ENCODE assay signal across 8 mouse cellular contexts in the genomic region with DNA sequence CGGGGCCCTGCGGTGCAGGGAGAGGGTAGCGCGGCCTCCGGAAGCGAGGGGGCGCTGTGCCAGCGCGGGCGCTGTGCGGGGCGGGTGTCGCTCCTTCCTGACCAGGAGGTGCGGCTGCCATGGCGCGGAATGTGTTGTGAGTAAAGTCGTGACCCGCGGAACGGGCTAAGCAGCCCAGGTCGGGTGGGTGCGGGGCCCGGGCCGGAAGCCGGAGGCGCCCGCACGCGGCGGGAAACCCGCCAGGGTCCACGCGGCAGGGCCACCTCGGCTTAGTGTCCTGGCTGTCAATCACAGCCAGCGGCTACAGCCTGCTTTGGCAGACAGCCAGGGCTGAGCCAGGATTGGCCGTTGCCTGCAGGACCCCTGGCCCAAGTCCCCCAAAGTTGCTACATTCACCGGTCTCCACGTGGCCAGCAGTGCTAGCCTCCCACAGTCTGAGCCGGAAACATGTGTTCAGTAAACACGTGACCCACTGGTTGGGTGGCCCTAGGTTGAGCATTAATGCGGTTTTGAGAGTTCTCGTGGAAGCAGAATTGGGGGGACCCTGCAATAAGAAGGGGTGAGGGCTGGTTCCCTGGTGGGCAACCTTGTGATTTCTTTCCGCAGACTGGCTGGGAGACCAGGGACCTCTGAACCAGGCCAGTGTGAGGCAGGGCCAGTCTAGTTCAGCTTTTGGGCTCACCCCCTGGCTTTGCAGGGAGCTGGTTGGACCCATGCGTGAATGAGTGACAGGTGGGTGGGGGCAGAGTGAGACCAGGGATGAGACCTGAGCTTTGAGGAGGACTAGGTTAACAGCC. TPM values are rescaled to one million over a fixed set of nuclear protein-coding genes. Genes with fewer than 3 reads are reported as not detected.
DNase-seq lines count a peak whose midpoint lies in the region; ATAC-seq lines count a peak whose summit lies in the region.

No protein-coding gene starts in this region.

- peak overlapping the region; percentile 97 for H3K27ac ChIP-seq in forebrain, embryonic 10.5 days
- peak overlapping the region; percentile 93 for H3K27ac ChIP-seq in heart, embryonic 15.5 days
- H3K27ac ChIP-seq in liver, embryonic 13.5 days, result peak overlapping the region; percentile 88
- peak overlapping the region; percentile 98 for H3K27ac ChIP-seq in stomach, embryonic 14.5 days (ENCODE audit: low read length)

- H3K4me2 ChIP-seq in heart, embryonic 15.5 days, result peak overlapping the region; percentile 71
- H3K4me2 ChIP-seq in liver, embryonic 13.5 days, result peak overlapping the region; percentile 86
- H3K4me2 ChIP-seq in stomach, embryonic 14.5 days (replicated peaks; ENCODE audit: low read depth, low read length), result peak overlapping the region; percentile 89

- peak; percentile 79 for ATAC-seq in heart, embryonic 15.5 days (replicated peaks; ENCODE audit: insufficient number of reproducible peaks, insufficient read depth, low FRiP score, low read depth)
- ATAC-seq in liver, embryonic 13.5 days (ENCODE audit: low read depth), result peak; percentile 76
- ATAC-seq in stomach, embryonic 14.5 days (ENCODE audit: insufficient number of reproducible peaks, insufficient read depth, low FRiP score, low read depth), result peak; percentile 70

- H3K4me1 ChIP-seq in forebrain, embryonic 10.5 days, result peaks cover 52% of the 10 kb centered on the region
- H3K4me1 ChIP-seq in heart, embryonic 15.5 days (replicated peaks), result peaks cover 51% of the 10 kb centered on the region
- H3K4me1 ChIP-seq in liver, embryonic 13.5 days (replicated peaks), result peaks cover 71% of the 10 kb centered on the region
- peaks cover 47% of the 10 kb centered on the region for H3K4me1 ChIP-seq in stomach, embryonic 14.5 days (ENCODE audit: control insufficient read depth, insufficient read depth, low read length)

- H3K9ac ChIP-seq in heart, embryonic 15.5 days, result peak overlapping the region; percentile 69
- H3K9ac ChIP-seq in liver, embryonic 13.5 days, result peak overlapping the region; percentile 84
- peak overlapping the region; percentile 81 for H3K9ac ChIP-seq in stomach, embryonic 14.5 days (replicated peaks; ENCODE audit: low read depth, low read length)

- peaks cover 22% of the 10 kb centered on the region for H3K36me3 ChIP-seq in forebrain, embryonic 10.5 days (replicated peaks)
- peaks cover 4% of the 10 kb centered on the region; the same call in 1 of the 2 replicates for H3K36me3 ChIP-seq in heart, embryonic 15.5 days
- H3K36me3 ChIP-seq in liver, embryonic 13.5 days, result peaks cover 19% of the 10 kb centered on the region
- peaks cover 4% of the 10 kb centered on the region; the same call in 1 of the 2 replicates for H3K36me3 ChIP-seq in stomach, embryonic 14.5 days (ENCODE audit: control insufficient read depth, insufficient read depth, low read length)

- whole genome bisulfite sequencing in forebrain, embryonic 10.5 days, result 1% methylated on average over 44 of the region's 44 CpGs
- WGBS in heart, embryonic 15.5 days, result 2% methylated on average over 43 of the region's 44 CpGs
- 1% methylated on average over 44 of the region's 44 CpGs for WGBS in liver, embryonic 13.5 days (ENCODE audit: insufficient replicate concordance)
- 3% methylated on average over 44 of the region's 44 CpGs for WGBS in stomach, embryonic 14.5 days

- peak; percentile 86 to 88 for DNase-seq in CD8-positive naive resting alpha-beta T cell, adult 2 months (ENCODE audit: low read depth in 2 of 2, low spot score in 2 of 2)
- DNase-seq in c-Kit-negative CD71-positive TER-119-positive erythroid progenitor cells, embryonic 14.5 days (ENCODE audit: low read depth, low spot score), result peak; percentile 50
- peak; percentile 84 for DNase-seq in forebrain, embryonic 10.5 days (ENCODE audit: extremely low spot score, low spot score)
- DNase-seq in kidney, postnatal 25 days, result peak; percentile 86 to 92
- DNase-seq in liver, embryonic 13.5 days, result peak; percentile 73
- peak; percentile 80 to 87 for DNase-seq in natural killer cell, adult 2 months (ENCODE audit: low spot score in 2 of 2)

- H3K9me3 ChIP-seq in forebrain, embryonic 10.5 days, result no peaks in the 10 kb centered on the region
- H3K9me3 ChIP-seq in heart, embryonic 15.5 days (replicated peaks), result no peaks in the 10 kb centered on the region
- no peaks in the 10 kb centered on the region for H3K9me3 ChIP-seq in liver, embryonic 13.5 days (replicated peaks)
- H3K9me3 ChIP-seq in stomach, embryonic 14.5 days (ENCODE audit: control insufficient read depth, low read depth, low read length), result no peaks in the 10 kb centered on the region

- H3K27me3 ChIP-seq in forebrain, embryonic 10.5 days (ENCODE audit: poor library complexity, severe bottlenecking), result no peaks in the 10 kb centered on the region
- no peaks in the 10 kb centered on the region for H3K27me3 ChIP-seq in heart, embryonic 15.5 days
- peaks cover 21% of the 10 kb centered on the region for H3K27me3 ChIP-seq in liver, embryonic 13.5 days
- no peaks in the 10 kb centered on the region for H3K27me3 ChIP-seq in stomach, embryonic 14.5 days (ENCODE audit: control insufficient read depth, insufficient read depth, low read length)

- peak overlapping the region; percentile 74 for H3K4me3 ChIP-seq in forebrain, embryonic 10.5 days
- peak overlapping the region; percentile 59 for H3K4me3 ChIP-seq in heart, embryonic 15.5 days
- peak overlapping the region; percentile 84 for H3K4me3 ChIP-seq in liver, embryonic 13.5 days (replicated peaks)
- peak overlapping the region; percentile 52 for H3K4me3 ChIP-seq in stomach, embryonic 14.5 days (ENCODE audit: low read depth, low read length)

RNA-seq across cellular contexts. Expression of gene Mrpl23, which starts 0.8 kb away (rescaled TPM):
- polyA plus RNA-seq in forebrain, embryonic 10.5 days (2016; fragmentation: Nextera tagmentation; extraction: Ambion mirVana), result 15.8 and 16.1 TPM in 2 replicates
- 17.0 and 18.7 TPM in 2 replicates for polyA plus RNA-seq in heart, embryonic 15.5 days (2015; fragmentation: Nextera tagmentation; extraction: Ambion mirVana)
- 11.3 and 12.2 TPM in 2 replicates for polyA plus RNA-seq in liver, embryonic 13.5 days (2015; fragmentation: Nextera tagmentation; extraction: Ambion mirVana)
- polyA plus RNA-seq in stomach, embryonic 14.5 days (2014; fragmentation: Nextera tagmentation; extraction: Ambion mirVana), result 32.6 and 35.6 TPM in 2 replicates

RNA-seq across cellular contexts. Expression of gene Tnnt3, which starts 34.6 kb away (rescaled TPM):
- polyA plus RNA-seq in forebrain, embryonic 10.5 days (2016; fragmentation: Nextera tagmentation; extraction: Ambion mirVana), result 0.33 and 1.1 TPM in 2 replicates
- polyA plus RNA-seq in heart, embryonic 15.5 days (2015; fragmentation: Nextera tagmentation; extraction: Ambion mirVana), result 4.6 and 4.8 TPM in 2 replicates
- 1.6 and 2.6 TPM in 2 replicates for polyA plus RNA-seq in liver, embryonic 13.5 days (2015; fragmentation: Nextera tagmentation; extraction: Ambion mirVana)
- 2.2 and 2.6 TPM in 2 replicates for polyA plus RNA-seq in stomach, embryonic 14.5 days (2014; fragmentation: Nextera tagmentation; extraction: Ambion mirVana)

Comparison
In these comparisons a context has a peak if more than half of its experiments do, and no peak if none do; other contexts are left out.
1. Peak in every context shown above with its lines: DNase-seq, ATAC-seq, H3K4me3 ChIP-seq and H3K27ac ChIP-seq.